Mouse (Mus musculus) liver, embryonic 14.5 days (tissue): Measurements from ENCODE around the gene Pcbp3.

Source experiments
- CTCF ChIP-seq: IDR thresholded peaks from 2 replicates; pipeline ENCODE4 v1.5.1; 2016; ENCODE audit warnings: antibody characterized with exemption, low read depth, control low read depth
- EP300 ChIP-seq: IDR thresholded peaks from 2 replicates; pipeline ENCODE4 v1.6.1; 2016; ENCODE audit warnings: antibody characterized with exemption, low read depth

GRCm38 (mm10) chr10:76936827-76937226 lies 24.9 kb downstream of the Pcbp3 start:
- no peak for TF ChIP-seq CTCF
- TF ChIP-seq EP300 = no peak
